Mouse (Mus musculus): Measurements from ENCODE around the gene Atp5g2. TPM values are rescaled to one million over a fixed set of nuclear protein-coding genes. Genes with fewer than 3 reads are reported as not detected.

The Atp5g2 gene
- polyA plus RNA-seq, 1 experiment, result 175 TPM

GRCm38 (mm10) chr15:102696899-102697298, 24.7 kb upstream of the Atp5g2 start:
- Histone ChIP-seq H3K27ac (ENCODE audit: insufficient read depth, low read depth, low read length) (no peak overlapping the region), H3K4me3 (ENCODE audit: insufficient read depth, low read length) (no peak overlapping the region), H3K4me1 (ENCODE audit: control insufficient read depth, insufficient read depth, low read length) (0 out of 2 replicates have a peak, but pooled peaks cover 2% of the 10 kb centered on the region)
- TF ChIP-seq CTCF (IDR thresholded peaks at IDR 0.05; ENCODE audit: low read depth, low read length) (no peak), POLR2A (IDR thresholded peaks at IDR 0.05; ENCODE audit: borderline replicate concordance, low read depth, low read length) (no peak)

GRCm38 (mm10) chr15:102693600-102693999, 21.4 kb upstream of the Atp5g2 start:
- no peak for TF ChIP-seq CTCF (IDR thresholded peaks at IDR 0.05; ENCODE audit: low read depth, low read length)
- TF ChIP-seq POLR2A (IDR thresholded peaks at IDR 0.05; ENCODE audit: borderline replicate concordance, low read depth, low read length), result no peak
- H3K27ac ChIP-seq (ENCODE audit: insufficient read depth, low read depth, low read length), result no peak overlapping the region
- H3K4me1 ChIP-seq (ENCODE audit: control insufficient read depth, insufficient read depth, low read length), result 0 out of 2 replicates have a peak, but pooled peaks cover 2% of the 10 kb centered on the region
- no peak overlapping the region for H3K4me3 ChIP-seq (ENCODE audit: insufficient read depth, low read length)

DNA sequence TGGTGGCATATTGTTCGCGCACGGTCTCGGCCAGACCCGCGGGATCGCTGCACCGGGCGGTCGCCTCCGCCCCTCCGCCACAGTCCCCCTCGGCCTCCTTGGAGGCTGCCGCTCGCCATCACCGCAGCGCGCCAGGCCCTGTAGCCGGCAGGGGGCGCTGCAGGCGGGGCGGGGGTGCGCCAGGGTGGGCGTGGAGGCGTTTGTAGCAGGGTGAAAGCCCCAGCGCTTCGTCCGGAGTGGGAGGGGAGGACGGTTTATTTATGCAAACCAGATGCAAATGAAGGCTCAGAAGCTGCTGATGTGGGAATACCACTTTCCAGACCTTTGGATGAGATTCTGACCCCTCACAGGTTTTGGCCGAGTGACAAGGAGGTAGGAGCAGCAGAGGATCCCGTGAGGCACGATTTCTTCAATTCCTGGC, 20.8 kb upstream of the Atp5g2 start:
- TF ChIP-seq CTCF (IDR thresholded peaks at IDR 0.05; ENCODE audit: low read depth, low read length) (peak; percentile 64), POLR2A (IDR thresholded peaks at IDR 0.05; ENCODE audit: borderline replicate concordance, low read depth, low read length) (no peak)
- H3K4me3 ChIP-seq (ENCODE audit: insufficient read depth, low read length), result peak overlapping the region; percentile 45
- 0 out of 2 replicates have a peak, but pooled peaks cover 2% of the 10 kb centered on the region for H3K4me1 ChIP-seq (ENCODE audit: control insufficient read depth, insufficient read depth, low read length)

GRCm38 (mm10) chr15:102692321-102692804, 20.2 kb upstream of the Atp5g2 start:
- Histone ChIP-seq H3K27ac (ENCODE audit: insufficient read depth, low read depth, low read length) (no peak overlapping the region), H3K4me3 (ENCODE audit: insufficient read depth, low read length) (peak overlapping the region; percentile 45; the same call in 1 of the 2 replicates), H3K4me1 (ENCODE audit: control insufficient read depth, insufficient read depth, low read length) (0 out of 2 replicates have a peak, but pooled peaks cover 2% of the 10 kb centered on the region)
- no peak for TF ChIP-seq POLR2A (IDR thresholded peaks at IDR 0.05; ENCODE audit: borderline replicate concordance, low read depth, low read length)
- no peak for TF ChIP-seq CTCF (IDR thresholded peaks at IDR 0.05; ENCODE audit: low read depth, low read length)

More for the DNA sequence above, 20.8 kb upstream of the Atp5g2 start:
- no peak overlapping the region for H3K27ac ChIP-seq (ENCODE audit: insufficient read depth, low read depth, low read length)

- Histone ChIP-seq H3K27ac (ENCODE audit: insufficient read depth, low read depth, low read length) (no peak overlapping the region), H3K4me1 (ENCODE audit: control insufficient read depth, insufficient read depth, low read length) (no peaks in the 10 kb centered on the region), H3K4me3 (ENCODE audit: insufficient read depth, low read length) (no peak overlapping the region)
- TF ChIP-seq POLR2A (IDR thresholded peaks at IDR 0.05; ENCODE audit: borderline replicate concordance, low read depth, low read length) (no peak), CTCF (IDR thresholded peaks at IDR 0.05; ENCODE audit: low read depth, low read length) (no peak)
These were observed 13.6 kb upstream of the Atp5g2 start for GRCm38 (mm10) chr15:102685791-102686190.

- no peaks in the 10 kb centered on the region for H3K4me1 ChIP-seq (ENCODE audit: control insufficient read depth, insufficient read depth, low read length)
- no peak for TF ChIP-seq CTCF (IDR thresholded peaks at IDR 0.05; ENCODE audit: low read depth, low read length)
- H3K27ac ChIP-seq (ENCODE audit: insufficient read depth, low read depth, low read length), result no peak overlapping the region
- no peak overlapping the region for H3K4me3 ChIP-seq (ENCODE audit: insufficient read depth, low read length)
These were observed 11.5 kb upstream of the Atp5g2 start for GRCm38 (mm10) chr15:102683670-102684069.

DNA sequence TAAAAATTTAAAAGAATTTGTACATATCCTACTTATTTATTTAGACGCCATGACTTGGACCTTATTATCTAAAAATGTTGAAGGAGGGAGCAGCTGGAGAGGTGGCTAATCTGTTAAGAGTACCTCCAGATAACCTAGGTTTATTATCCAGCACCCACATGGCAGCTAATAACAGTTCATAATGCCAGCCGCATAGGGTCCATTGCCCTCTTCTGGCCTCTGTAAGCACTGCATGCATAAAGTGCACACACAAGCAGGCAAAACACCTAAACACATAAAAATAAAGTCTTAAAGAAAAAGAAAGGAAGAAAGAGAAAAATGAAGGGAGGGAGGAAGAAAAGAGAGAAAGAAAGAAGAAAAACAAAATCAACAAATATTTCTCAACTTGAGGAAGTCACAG, 4.2 kb upstream of the Atp5g2 start:
- Histone ChIP-seq H3K4me1 (ENCODE audit: control insufficient read depth, insufficient read depth, low read length) (0 out of 2 replicates have a peak, but pooled peaks cover 2% of the 10 kb centered on the region), H3K4me3 (ENCODE audit: insufficient read depth, low read length) (no peak overlapping the region), H3K27ac (ENCODE audit: insufficient read depth, low read depth, low read length) (no peak overlapping the region)
- TF ChIP-seq POLR2A (IDR thresholded peaks at IDR 0.05; ENCODE audit: borderline replicate concordance, low read depth, low read length) (no peak), CTCF (IDR thresholded peaks at IDR 0.05; ENCODE audit: low read depth, low read length) (no peak)

GRCm38 (mm10) chr15:102673548-102673947, 1.4 kb upstream of the Atp5g2 start:
- TF ChIP-seq POLR2A (IDR thresholded peaks at IDR 0.05; ENCODE audit: borderline replicate concordance, low read depth, low read length), result no peak
- TF ChIP-seq CTCF (IDR thresholded peaks at IDR 0.05; ENCODE audit: low read depth, low read length), result no peak
- H3K4me1 ChIP-seq (ENCODE audit: control insufficient read depth, insufficient read depth, low read length), result peaks cover 9% of the 10 kb centered on the region
- H3K4me3 ChIP-seq (ENCODE audit: insufficient read depth, low read length), result no peak overlapping the region
- H3K27ac ChIP-seq (ENCODE audit: insufficient read depth, low read depth, low read length), result no peak overlapping the region

GRCm38 (mm10) chr15:102671721-102672214, 384 bp downstream of the Atp5g2 start:
- Histone ChIP-seq H3K4me1 (ENCODE audit: control insufficient read depth, insufficient read depth, low read length) (peaks cover 9% of the 10 kb centered on the region), H3K4me3 (ENCODE audit: insufficient read depth, low read length) (no peak overlapping the region), H3K27ac (ENCODE audit: insufficient read depth, low read depth, low read length) (no peak overlapping the region)
- TF ChIP-seq CTCF (IDR thresholded peaks at IDR 0.05; ENCODE audit: low read depth, low read length) (no peak), POLR2A (IDR thresholded peaks at IDR 0.05; ENCODE audit: borderline replicate concordance, low read depth, low read length) (no peak)

DNA sequence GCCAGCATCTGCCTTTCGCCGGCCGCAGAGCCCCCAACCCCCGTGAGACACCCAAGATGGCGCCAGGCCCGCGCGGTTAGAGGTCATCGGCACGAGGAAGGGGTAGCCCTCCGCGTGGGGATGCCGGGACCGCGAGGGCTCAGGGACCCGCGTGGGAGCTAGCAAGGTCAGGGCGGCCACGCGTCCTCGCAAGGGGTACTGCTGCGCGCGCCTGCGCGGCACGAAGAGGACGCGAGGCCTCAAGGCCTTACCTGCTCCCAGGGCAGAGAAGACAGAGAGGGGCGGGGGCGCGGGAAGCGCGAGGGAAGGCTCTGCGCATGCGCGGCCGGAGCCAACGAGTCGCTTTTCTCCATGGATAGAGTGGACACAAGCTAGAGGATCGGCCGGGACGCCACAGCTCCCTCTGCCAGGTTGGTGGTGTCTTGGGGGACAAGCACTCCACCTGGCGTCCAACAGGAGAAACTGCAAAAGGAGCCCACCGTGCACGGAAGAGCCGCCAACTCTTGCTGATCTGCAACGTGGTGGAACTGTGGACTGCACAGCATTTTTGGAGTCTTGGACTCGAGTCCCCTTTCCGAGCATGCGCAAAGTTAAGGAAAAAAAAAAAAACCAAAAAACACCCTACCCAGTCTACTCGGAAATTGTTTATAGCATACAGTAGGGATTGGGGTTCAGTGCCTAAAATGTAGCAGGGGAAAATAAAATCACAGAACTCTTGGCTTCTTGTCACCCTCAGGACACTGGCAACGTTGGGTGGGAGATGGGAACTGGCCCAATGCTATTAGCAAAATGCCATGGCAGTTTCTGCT, 1.2 kb downstream of the Atp5g2 start:
- Histone ChIP-seq H3K27ac (ENCODE audit: insufficient read depth, low read depth, low read length) (peak overlapping the region; percentile 81), H3K4me1 (ENCODE audit: control insufficient read depth, insufficient read depth, low read length) (peaks cover 9% of the 10 kb centered on the region)

More for the DNA sequence above, 1.2 kb downstream of the Atp5g2 start:
- TF ChIP-seq POLR2A (IDR thresholded peaks at IDR 0.05; ENCODE audit: borderline replicate concordance, low read depth, low read length) (no peak), CTCF (IDR thresholded peaks at IDR 0.05; ENCODE audit: low read depth, low read length) (peak; percentile 98)
- peak overlapping the region; percentile 94 for H3K4me3 ChIP-seq (ENCODE audit: insufficient read depth, low read length)
